Mouse (Mus musculus): ENCODE data around the gene Pagr1b.

DNA sequence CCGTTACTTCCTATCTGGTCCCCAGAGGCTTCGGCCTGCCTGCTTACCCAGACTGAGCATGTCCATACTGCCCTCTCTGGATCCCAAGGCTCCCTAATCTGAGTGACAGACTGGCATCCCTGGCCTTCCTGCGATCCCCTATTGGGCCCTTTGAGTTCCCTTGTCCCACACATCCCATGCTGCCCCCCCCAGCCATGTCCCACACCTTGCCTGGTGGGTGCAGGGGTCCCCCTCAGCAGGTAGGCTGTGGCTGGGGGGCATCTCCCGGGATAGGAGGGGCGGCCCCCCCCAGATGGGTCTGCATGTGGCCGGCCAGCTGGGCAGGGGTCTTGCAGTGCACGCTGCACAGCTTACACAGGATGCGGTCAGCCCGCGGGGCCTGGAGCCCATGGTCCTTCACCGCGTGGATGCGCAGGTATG, 7.0 kb upstream of the Pagr1b start:
- no peak for TF ChIP-seq GATA1 (IDR thresholded peaks at IDR 0.05; ENCODE audit: borderline replicate concordance, low read length)
- TF ChIP-seq FLI1 (IDR thresholded peaks at IDR 0.05; ENCODE audit: low read length) = no peak

Measured in megakaryocyte, embryonic 14.5 days (primary cell).